Mouse (Mus musculus) lung, adult 2 months (tissue): Measurements from ENCODE around the gene Gm45234.
A peak's percentile ranks its signal among the peaks of the same experiment; 100 is the strongest.

Experiments
- CTCF ChIP-seq: fragments of 200-500 bp; IDR thresholded peaks from 2 replicates; pipeline ENCODE4 v1.5.1; 2011; ENCODE audit warnings: mild to moderate bottlenecking, low read length, control low read depth; ENCODE audit not compliant: insufficient read depth
- POLR2A ChIP-seq: fragments of 200-500 bp; IDR thresholded peaks from 2 replicates; pipeline ENCODE4 v1.6.1; 2011; ENCODE audit warnings: low read depth, mild to moderate bottlenecking, control low read depth, low read length, borderline replicate concordance; ENCODE audit errors: extremely low read depth

- TF ChIP-seq POLR2A (peak; percentile 50; the same call in 1 of the 2 replicates), CTCF (peak; percentile 55)
Measured at GRCm38 (mm10) chr6:124745490-124746295, 10.1 kb downstream of the Gm45234 start.
